Mouse (Mus musculus): Measurements from ENCODE around the gene Zfp821.

GRCm38 (mm10) chr8:109691769-109692168, 13.6 kb upstream of the Zfp821 start:
- TF ChIP-seq CTCF (IDR thresholded peaks at IDR 0.05; ENCODE audit: insufficient read depth, low read depth, low read length), result no peak
- no peak for TF ChIP-seq POLR2A (IDR thresholded peaks at IDR 0.05; ENCODE audit: insufficient read depth, low read depth, low read length)
